Mouse (Mus musculus): ENCODE results near the gene G430095P16Rik. TPM values are rescaled to one million over a fixed set of nuclear protein-coding genes. Genes with fewer than 3 reads are reported as not detected.
A peak's percentile ranks its signal among the peaks of the same experiment; 100 is the strongest.

G430095P16Rik gene
- polyA plus RNA-seq, 1 experiment from 2014 or later = 3.8 TPM

DNA sequence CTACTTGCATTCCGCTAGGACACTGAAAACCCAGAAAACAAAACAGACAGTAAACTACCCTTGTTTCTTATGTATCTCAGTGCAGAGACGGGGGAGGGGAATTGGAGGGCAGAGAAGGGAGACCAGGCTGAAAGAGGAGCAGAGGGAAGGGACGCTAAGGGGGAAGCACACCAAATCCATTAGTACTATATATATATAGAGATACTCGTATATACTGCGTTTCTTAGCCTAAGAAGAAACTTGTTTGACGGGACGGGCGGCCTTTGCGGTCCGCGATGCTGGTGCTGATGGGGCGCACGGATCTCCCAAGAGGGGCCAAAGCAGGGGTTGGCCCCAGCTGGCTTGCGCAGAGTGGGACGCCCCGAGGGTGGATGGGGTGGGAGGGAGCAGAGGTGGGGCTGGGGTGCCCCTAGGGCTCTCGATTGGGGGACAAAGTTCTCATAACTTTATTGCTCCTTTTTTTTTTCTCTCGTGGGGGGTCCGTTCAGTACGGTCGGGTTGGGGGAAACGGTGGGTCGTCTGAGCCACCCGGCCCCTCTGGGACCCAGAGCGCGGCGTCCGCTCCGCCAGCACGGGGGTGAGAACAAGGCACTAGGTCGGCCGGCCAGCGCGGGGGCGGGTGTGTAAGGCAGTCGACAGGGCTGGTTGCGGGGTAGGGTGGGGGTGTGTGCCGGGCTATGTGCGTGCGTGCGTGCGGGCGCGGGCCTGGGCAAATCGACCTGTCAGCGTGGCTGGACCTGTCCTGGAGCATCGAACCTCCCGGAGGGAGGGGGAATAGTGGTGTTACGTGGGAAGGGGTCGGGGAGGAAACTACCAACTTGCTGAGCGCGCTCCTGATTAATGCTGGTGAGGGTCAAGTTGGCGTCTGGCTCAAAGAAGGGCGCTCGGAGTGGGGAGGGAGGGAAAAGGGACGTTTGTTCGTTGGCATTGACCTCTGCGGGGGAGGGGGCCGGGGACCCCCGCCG is 17.7 kb upstream of the G430095P16Rik start:
- Histone ChIP-seq H3K4me3 (peak overlapping the region; percentile 37), H3K36me3 (ENCODE audit: poor library complexity, severe bottlenecking) (peaks cover 15% of the 10 kb centered on the region; the same call in 1 of the 2 replicates), H3K27me3 (peaks cover 75% of the 10 kb centered on the region), H3K4me1 (peaks cover 74% of the 10 kb centered on the region), H3K27ac (peak overlapping the region; percentile 88), H3K4me2 (peak overlapping the region; percentile 56), H3K9ac (peak overlapping the region; percentile 70), H3K9me3 (replicated peaks) (no peaks in the 10 kb centered on the region)
- 2% methylated on average over 61 of the region's 61 CpGs for WGBS
- no peak for ATAC-seq

DNA sequence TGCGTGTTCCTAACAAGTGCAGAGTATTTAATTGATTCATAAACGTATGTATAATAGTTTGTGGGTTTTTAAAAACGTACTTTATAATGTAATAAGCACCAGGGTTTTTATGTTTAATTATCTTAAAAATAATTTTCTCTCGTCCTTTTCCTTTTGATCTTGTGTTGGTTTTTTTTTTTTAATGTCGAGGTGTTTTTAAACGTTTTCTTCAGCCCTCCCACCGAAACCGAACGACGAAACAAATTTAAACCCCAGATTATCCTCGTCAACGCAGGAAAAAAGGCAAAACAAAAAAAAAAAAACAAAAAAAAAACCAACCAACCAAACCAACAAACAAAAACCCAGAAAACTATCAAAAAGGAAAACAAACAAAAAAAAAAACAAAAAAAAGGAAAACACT is 16.8 kb upstream of the G430095P16Rik start:
- no peaks in the 10 kb centered on the region for H3K9me3 ChIP-seq (replicated peaks)
- H3K36me3 ChIP-seq (ENCODE audit: poor library complexity, severe bottlenecking) = peaks cover 15% of the 10 kb centered on the region; the same call in 1 of the 2 replicates
- peak overlapping the region; percentile 72 for H3K9ac ChIP-seq
- peak overlapping the region; percentile 98 for H3K27ac ChIP-seq
- H3K4me2 ChIP-seq = peak overlapping the region; percentile 56
- peaks cover 82% of the 10 kb centered on the region for H3K4me1 ChIP-seq
- no peak for ATAC-seq
- peaks cover 74% of the 10 kb centered on the region for H3K27me3 ChIP-seq
- WGBS = 3% methylated on average over 12 of the region's 12 CpGs
- peak overlapping the region; percentile 37 for H3K4me3 ChIP-seq

DNA sequence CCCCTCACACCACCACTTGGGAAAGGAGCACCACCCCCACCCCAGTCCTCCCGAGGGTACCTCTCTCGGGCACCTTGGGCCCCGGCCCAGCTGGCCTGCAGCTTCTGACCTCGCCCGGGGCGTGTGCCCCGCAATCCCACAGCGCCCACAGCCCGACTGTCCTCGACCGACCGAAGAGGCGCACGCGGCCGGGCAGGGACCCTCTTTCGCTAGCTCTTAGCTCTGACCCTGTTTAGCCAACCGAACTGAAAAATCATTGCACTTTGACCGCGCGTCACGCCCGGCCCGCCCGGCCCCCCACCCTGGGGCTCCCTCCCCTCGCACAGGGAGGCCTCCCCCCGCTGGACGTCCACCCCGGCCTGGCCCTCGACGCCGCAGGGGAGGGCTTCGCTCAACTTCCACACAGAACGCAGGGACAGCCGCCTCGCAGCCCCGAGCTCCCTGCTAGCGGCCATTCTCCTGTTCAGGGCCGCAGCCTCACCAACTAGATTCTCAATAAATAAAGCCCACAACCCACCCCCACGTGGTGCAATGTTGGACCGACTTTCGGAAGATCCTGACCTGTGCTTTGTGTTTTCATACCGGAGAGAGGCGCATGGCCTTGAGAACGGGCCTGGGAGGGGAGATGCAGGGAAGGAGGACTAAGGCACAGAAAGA is 16.1 kb upstream of the G430095P16Rik start:
- Histone ChIP-seq H3K4me3 (peak overlapping the region; percentile 35), H3K9me3 (replicated peaks) (no peaks in the 10 kb centered on the region), H3K4me2 (peak overlapping the region; percentile 56), H3K9ac (peak overlapping the region; percentile 72), H3K4me1 (peaks cover 85% of the 10 kb centered on the region), H3K36me3 (ENCODE audit: poor library complexity, severe bottlenecking) (peaks cover 15% of the 10 kb centered on the region; the same call in 1 of the 2 replicates), H3K27me3 (peaks cover 66% of the 10 kb centered on the region), H3K27ac (peak overlapping the region; percentile 98)
- ATAC-seq = no peak
- 4% methylated on average over 43 of the region's 45 CpGs for WGBS

DNA sequence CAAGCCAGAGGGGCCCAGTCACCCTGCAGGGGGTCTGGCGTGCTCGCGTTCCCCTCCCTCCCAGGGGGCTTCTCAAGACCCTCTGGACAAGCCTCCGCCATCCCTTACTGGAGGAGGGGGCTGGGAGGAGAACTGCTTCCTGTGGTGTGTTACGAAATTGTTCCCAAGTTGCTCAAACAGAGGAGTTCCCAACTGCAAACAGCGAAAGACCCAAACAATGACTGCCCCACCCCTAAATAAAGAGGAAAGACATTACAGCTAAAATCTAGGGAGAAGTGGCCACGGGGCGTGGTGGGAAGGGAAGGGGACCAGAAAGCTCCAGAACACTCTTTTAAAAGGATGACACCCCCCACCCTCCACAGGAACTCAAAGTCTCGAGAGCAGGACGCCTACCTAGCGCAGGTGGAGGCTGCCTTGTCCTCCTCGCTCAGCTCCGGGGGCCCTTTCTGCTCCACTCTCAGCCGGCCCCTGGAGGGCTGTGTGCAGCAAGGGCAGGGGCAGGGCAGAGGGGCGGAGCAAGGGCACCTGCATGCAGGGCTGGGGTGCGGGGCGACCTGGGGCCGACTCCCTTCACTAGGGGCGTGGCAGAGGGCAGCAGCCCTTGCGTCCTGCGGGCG is 15.4 kb upstream of the G430095P16Rik start:
- H3K27me3 ChIP-seq = peaks cover 60% of the 10 kb centered on the region
- ATAC-seq = no peak
- WGBS = 11% methylated on average over 22 of the region's 22 CpGs

GRCm38 (mm10) chr8:84708071-84708541 is 14.7 kb upstream of the G430095P16Rik start:
- H3K4me2 ChIP-seq = peak overlapping the region; percentile 56
- H3K36me3 ChIP-seq (ENCODE audit: poor library complexity, severe bottlenecking) = peaks cover 15% of the 10 kb centered on the region; the same call in 1 of the 2 replicates
- peaks cover 90% of the 10 kb centered on the region for H3K4me1 ChIP-seq
- WGBS = 5% methylated on average over 15 of the region's 15 CpGs
- peak overlapping the region; percentile 72 for H3K9ac ChIP-seq
- H3K9me3 ChIP-seq (replicated peaks) = no peaks in the 10 kb centered on the region
- no peak for ATAC-seq
- H3K27me3 ChIP-seq = peaks cover 52% of the 10 kb centered on the region
- peak overlapping the region; percentile 98 for H3K27ac ChIP-seq
- H3K4me3 ChIP-seq = peak overlapping the region; percentile 35

More for the DNA sequence above, 15.4 kb upstream of the G430095P16Rik start:
- peak overlapping the region; percentile 56 for H3K4me2 ChIP-seq
- peak overlapping the region; percentile 35 for H3K4me3 ChIP-seq
- peak overlapping the region; percentile 98 for H3K27ac ChIP-seq
- H3K9ac ChIP-seq = peak overlapping the region; percentile 72
- H3K9me3 ChIP-seq (replicated peaks) = no peaks in the 10 kb centered on the region
- peaks cover 15% of the 10 kb centered on the region; the same call in 1 of the 2 replicates for H3K36me3 ChIP-seq (ENCODE audit: poor library complexity, severe bottlenecking)
- peaks cover 85% of the 10 kb centered on the region for H3K4me1 ChIP-seq

- Histone ChIP-seq H3K4me3 (no peak overlapping the region), H3K4me2 (peak overlapping the region; percentile 3; the same call in 1 of the 2 replicates), H3K9me3 (replicated peaks) (no peaks in the 10 kb centered on the region), H3K9ac (peak overlapping the region; percentile 0; the same call in 1 of the 2 replicates), H3K4me1 (peaks cover 93% of the 10 kb centered on the region), H3K36me3 (ENCODE audit: poor library complexity, severe bottlenecking) (peaks cover 14% of the 10 kb centered on the region), H3K27ac (peak overlapping the region; percentile 98), H3K27me3 (peaks cover 44% of the 10 kb centered on the region)
- peak; percentile 76 for ATAC-seq
- 6% methylated on average over 12 of the region's 12 CpGs for WGBS
Measured at GRCm38 (mm10) chr8:84708774-84709475, 13.9 kb upstream of the G430095P16Rik start.

DNA sequence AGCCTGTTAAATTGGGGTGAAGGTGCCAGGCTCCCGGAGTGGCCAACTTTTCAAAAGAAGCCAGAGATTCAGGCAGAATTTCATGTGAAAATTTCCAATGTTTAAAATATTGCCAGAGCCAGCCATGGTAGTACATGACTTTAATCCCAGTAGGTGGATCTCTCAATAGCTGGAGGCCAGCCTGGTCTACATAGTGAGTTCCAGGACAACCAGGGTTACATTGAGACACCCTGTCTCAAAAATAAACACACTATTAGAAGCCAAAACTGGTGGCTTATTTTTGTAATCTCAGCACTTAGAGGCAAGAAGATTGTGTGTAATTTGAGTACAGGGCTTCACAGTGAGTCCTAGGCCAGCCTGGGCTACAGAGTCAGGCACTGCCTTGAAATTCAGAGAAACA is 12.9 kb upstream of the G430095P16Rik start:
- Histone ChIP-seq H3K27me3 (peaks cover 38% of the 10 kb centered on the region), H3K4me1 (peaks cover 95% of the 10 kb centered on the region), H3K4me2 (0 out of 2 replicates have a peak overlapping the region, but pooled peaks have one; percentile 3), H3K36me3 (ENCODE audit: poor library complexity, severe bottlenecking) (peaks cover 18% of the 10 kb centered on the region), H3K9me3 (replicated peaks) (no peaks in the 10 kb centered on the region), H3K9ac (peak overlapping the region; percentile 52), H3K27ac (peak overlapping the region; percentile 98), H3K4me3 (no peak overlapping the region)
- WGBS = 88% methylated on average over 1 of the region's 1 CpGs
- no peak for ATAC-seq

DNA sequence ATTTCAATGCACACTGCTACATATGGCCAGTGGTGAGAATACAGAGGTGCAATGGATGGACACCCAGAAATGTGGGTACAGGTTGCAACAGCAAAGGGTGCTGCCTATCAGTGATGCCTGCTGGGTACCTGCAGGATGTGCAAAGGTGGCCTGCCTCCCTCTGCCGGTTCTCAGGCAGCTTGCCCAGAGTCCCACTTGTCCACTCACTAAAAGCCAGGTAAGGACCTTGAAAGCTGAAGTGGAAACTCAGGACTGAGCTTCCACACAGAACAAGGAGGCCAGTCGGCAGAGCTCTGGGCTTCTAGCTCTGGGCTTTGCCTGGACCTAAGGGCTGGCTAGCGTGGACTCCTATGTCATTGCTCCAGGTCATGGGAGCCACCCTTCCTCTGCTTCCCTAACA is 11.5 kb upstream of the G430095P16Rik start:
- 46% methylated on average over 3 of the region's 3 CpGs for WGBS
- Histone ChIP-seq H3K27ac (peak overlapping the region; percentile 98), H3K36me3 (ENCODE audit: poor library complexity, severe bottlenecking) (peaks cover 24% of the 10 kb centered on the region), H3K4me2 (peak overlapping the region; percentile 10), H3K9me3 (replicated peaks) (no peaks in the 10 kb centered on the region), H3K4me1 (peaks cover 94% of the 10 kb centered on the region), H3K27me3 (peaks cover 30% of the 10 kb centered on the region), H3K9ac (peak overlapping the region; percentile 54; the same call in 1 of the 2 replicates), H3K4me3 (no peak overlapping the region)
- ATAC-seq = no peak

- H3K36me3 ChIP-seq (ENCODE audit: poor library complexity, severe bottlenecking) = peaks cover 30% of the 10 kb centered on the region
- peak overlapping the region; percentile 54; the same call in 1 of the 2 replicates for H3K9ac ChIP-seq
- peaks cover 93% of the 10 kb centered on the region for H3K4me1 ChIP-seq
- peak overlapping the region; percentile 10 for H3K4me2 ChIP-seq
- ATAC-seq = peak; percentile 85
- no peak overlapping the region for H3K4me3 ChIP-seq
- H3K27ac ChIP-seq = peak overlapping the region; percentile 98
- 4% methylated on average over 10 of the region's 11 CpGs for WGBS
- peaks cover 27% of the 10 kb centered on the region for H3K27me3 ChIP-seq
- H3K9me3 ChIP-seq (replicated peaks) = no peaks in the 10 kb centered on the region
Measured at GRCm38 (mm10) chr8:84711933-84712758, 10.7 kb upstream of the G430095P16Rik start.

- WGBS = 2% methylated on average over 3 of the region's 3 CpGs
- H3K9ac ChIP-seq = peak overlapping the region; percentile 57
- ATAC-seq = peak; percentile 19; the same call in 1 of the 2 replicates
Measured at GRCm38 (mm10) chr8:84712759-84713120, 10.1 kb upstream of the G430095P16Rik start.

More at GRCm38 (mm10) chr8:84712759-84713120, 10.1 kb upstream of the G430095P16Rik start:
- Histone ChIP-seq H3K4me2 (0 out of 2 replicates have a peak overlapping the region, but pooled peaks have one; percentile 7), H3K27ac (peak overlapping the region; percentile 98), H3K36me3 (ENCODE audit: poor library complexity, severe bottlenecking) (peaks cover 28% of the 10 kb centered on the region), H3K4me3 (no peak overlapping the region), H3K4me1 (peaks cover 90% of the 10 kb centered on the region), H3K9me3 (replicated peaks) (no peaks in the 10 kb centered on the region), H3K27me3 (peaks cover 22% of the 10 kb centered on the region)

Measured in forebrain, embryonic 13.5 days (tissue).